Mouse (Mus musculus) lung, postnatal 36 days (tissue): ENCODE results near the gene Ifnar2.
A peak's percentile ranks its signal among the peaks of the same experiment; 100 is the strongest.

ENCODE experiments used
- DNase-seq: peaks from one replicate; pipeline ENCODE4 v3.0.0; 2022; ENCODE audit warnings: mixed read lengths

Ifnar2 gene

GRCm38 (mm10) chr16:91372577-91373472, at the start of gene Ifnar2:
Ifnar2 (plus strand) TSS chr16:91372783.
- DNase-seq = peak; percentile 92

GRCm38 (mm10) chr16:91327605-91328004, 45.0 kb upstream of the Ifnar2 start:
- DNase-seq = no peak

- DNase-seq = no peak
These were observed 43.7 kb upstream of the Ifnar2 start for GRCm38 (mm10) chr16:91328922-91329321.

GRCm38 (mm10) chr16:91330496-91330895, 42.1 kb upstream of the Ifnar2 start:
- no peak for DNase-seq

GRCm38 (mm10) chr16:91331153-91331552, 41.4 kb upstream of the Ifnar2 start:
- no peak for DNase-seq

GRCm38 (mm10) chr16:91332880-91333279, 39.7 kb upstream of the Ifnar2 start:
- DNase-seq = no peak

- DNase-seq = no peak
These were observed 38.2 kb upstream of the Ifnar2 start for GRCm38 (mm10) chr16:91334190-91334893.

GRCm38 (mm10) chr16:91336753-91337152, 35.8 kb upstream of the Ifnar2 start:
- no peak for DNase-seq

GRCm38 (mm10) chr16:91337480-91337879, 35.1 kb upstream of the Ifnar2 start:
- no peak for DNase-seq

GRCm38 (mm10) chr16:91346491-91346890, 26.1 kb upstream of the Ifnar2 start:
- no peak for DNase-seq

- no peak for DNase-seq
These were observed 24.9 kb upstream of the Ifnar2 start for GRCm38 (mm10) chr16:91347491-91348263.

GRCm38 (mm10) chr16:91348264-91348565, 24.4 kb upstream of the Ifnar2 start:
- DNase-seq = no peak

- DNase-seq = no peak
These were observed 23.8 kb upstream of the Ifnar2 start for GRCm38 (mm10) chr16:91348588-91349330.

GRCm38 (mm10) chr16:91352084-91352562, 20.5 kb upstream of the Ifnar2 start:
- peak; percentile 78 for DNase-seq

GRCm38 (mm10) chr16:91352749-91353148, 19.8 kb upstream of the Ifnar2 start:
- DNase-seq = no peak

GRCm38 (mm10) chr16:91353177-91353576, 19.4 kb upstream of the Ifnar2 start:
- no peak for DNase-seq

- DNase-seq = no peak
These were observed 18.9 kb upstream of the Ifnar2 start for GRCm38 (mm10) chr16:91353638-91354037.

GRCm38 (mm10) chr16:91354599-91354998, 18.0 kb upstream of the Ifnar2 start:
- peak; percentile 59 for DNase-seq

- peak; percentile 72 for DNase-seq
These were observed 17.4 kb upstream of the Ifnar2 start for GRCm38 (mm10) chr16:91355160-91355559.

GRCm38 (mm10) chr16:91356760-91357525, 15.6 kb upstream of the Ifnar2 start:
- DNase-seq = no peak

GRCm38 (mm10) chr16:91357526-91357900, 15.1 kb upstream of the Ifnar2 start:
- no peak for DNase-seq

- DNase-seq = peak; percentile 88
These were observed 14.0 kb upstream of the Ifnar2 start for GRCm38 (mm10) chr16:91358555-91358954.
